Mouse (Mus musculus): ENCODE results near the gene Setd5. TPM values are rescaled to one million over a fixed set of nuclear protein-coding genes. Genes with fewer than 3 reads are reported as not detected.
A peak's percentile ranks its signal among the peaks of the same experiment; 100 is the strongest.

Setd5 gene
- total RNA-seq, 2 experiments from 2014 or later, result 131 TPM

DNA sequence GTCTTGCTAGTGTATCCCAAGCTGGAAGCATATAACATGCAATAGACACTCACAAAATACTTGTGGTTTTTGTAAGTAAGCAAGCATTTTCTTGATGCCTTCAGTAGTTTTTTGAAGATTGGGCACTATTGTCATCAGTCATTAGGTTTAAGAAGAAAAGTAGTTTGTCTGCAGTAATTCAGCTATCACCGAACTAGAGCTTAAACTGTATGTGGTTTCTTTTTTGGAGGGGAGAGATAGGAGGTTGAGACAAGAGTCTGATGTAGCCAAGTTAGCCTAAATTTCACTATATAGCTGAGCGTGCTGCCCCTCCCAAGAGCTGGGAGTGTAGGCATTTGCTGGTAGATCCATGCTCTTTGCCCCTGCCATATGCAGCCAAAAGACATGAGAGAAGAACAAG lies 28.8 kb upstream of the Setd5 start:
- no peak for DNase-seq (ENCODE audit: low spot score in 2 of 2)
- intact Hi-C loops (cut with DNase I), result loop anchor here (5.0 kb wide), 1 partner anchor 264 kb away; no protein-coding TSS in a partner anchor

DNA sequence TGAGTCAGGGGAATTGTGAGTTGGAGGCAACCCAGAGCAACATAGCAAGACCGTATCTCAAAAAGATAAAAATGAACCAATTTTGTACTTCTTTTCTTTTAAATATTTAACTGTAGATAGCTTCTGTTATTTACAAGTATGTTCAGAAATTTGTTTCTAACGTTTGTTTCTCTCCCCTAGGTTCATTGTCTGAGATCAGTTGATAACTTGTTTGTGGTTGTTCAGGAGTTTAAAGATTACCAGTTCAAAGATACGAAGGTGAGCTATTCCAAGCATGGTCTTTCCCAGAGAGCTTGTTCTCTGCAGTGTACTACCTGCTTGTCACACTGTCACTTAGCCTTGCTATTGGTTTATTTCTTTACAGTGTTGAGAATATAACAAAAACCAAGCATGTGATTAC lies 28.0 kb upstream of the Setd5 start:
- DNase-seq (ENCODE audit: low spot score in 2 of 2), result no peak
- intact Hi-C loops (cut with DNase I), result loop anchor here (5.0 kb wide), 1 partner anchor 263 kb away; no protein-coding TSS in a partner anchor

DNA sequence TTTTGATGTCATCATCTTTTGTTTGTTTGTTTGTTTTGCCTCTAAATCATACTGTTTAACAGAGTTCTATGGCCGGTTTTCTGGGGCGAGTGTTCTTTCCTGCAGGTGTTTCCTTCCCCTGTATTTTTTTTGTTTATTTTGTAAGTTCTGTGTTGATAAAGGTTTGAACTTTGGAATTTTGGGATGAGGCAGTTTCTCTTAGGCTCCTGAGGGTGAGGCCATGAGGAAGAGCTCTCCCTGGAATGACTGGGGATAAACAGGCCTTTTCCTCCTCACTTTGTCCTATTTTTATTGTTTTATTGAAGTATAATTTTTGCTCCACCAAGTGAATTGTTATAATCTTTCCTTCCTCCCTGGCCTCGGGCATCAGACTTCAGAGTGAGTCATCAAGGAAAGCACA lies 24.2 kb upstream of the Setd5 start:
- no peak for DNase-seq (ENCODE audit: low spot score in 2 of 2)
- intact Hi-C loops (cut with DNase I), result no loop called here

DNA sequence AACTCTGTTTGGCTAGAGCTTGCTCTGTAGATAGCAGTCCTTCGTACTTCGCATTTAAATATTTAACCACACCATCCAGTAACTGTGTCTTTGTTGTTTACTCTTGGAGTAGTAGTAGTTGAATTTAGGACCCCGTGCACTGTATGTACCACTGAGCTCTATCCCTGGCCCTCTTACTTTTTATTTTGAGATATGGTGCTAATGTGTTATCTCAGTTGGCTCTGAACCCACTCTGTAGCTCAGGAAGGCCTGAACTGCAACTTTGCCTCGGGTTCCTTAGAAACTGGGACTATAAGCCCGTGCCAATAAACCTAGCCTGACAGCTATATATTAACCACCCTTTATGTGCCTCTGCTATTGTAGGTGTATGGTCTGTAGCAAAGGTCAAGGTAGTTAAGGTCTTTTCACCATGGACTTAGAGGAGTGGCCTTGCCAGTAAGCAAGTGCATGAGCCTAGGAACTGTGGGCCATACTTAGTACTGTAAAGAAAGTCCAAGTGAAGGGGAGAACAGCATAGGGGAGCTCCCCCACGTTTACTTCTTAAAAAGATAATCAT lies 22.5 kb upstream of the Setd5 start:
- DNase-seq (ENCODE audit: low spot score in 2 of 2), result no peak
- intact Hi-C loops (cut with DNase I), result no loop called here

DNA sequence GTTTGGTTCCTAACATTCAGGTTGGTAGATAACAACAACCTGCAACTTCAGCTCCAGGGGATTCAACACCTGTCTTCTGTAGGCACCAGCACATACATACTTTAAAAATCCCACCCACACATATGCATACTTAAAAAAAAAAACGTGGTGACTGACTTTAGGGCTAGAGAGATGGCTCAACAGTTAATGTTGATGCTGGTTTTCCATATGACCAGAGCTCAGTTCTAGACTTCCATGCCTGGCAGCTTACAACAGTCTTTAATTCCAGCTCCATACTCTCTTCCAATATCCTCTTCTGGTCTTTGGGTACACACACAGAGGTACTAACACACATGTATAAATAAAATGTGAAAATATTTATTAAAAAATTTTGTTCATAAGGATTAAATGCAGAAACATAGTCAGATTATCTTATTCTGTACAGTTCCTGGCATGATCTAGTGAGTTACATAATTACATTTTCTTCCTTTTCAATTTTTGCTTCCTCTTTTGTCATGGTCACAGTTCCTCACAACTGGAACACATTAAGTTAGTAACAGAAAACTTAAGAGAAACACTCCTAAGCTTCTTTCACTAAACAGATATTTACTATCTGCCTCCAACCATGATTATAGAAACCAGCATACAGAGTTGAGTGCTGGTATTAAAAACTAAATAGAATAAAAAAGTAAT lies 16.1 kb upstream of the Setd5 start:
- intact Hi-C loops (cut with DNase I), result loop anchor here (5.0 kb wide), 1 partner anchor 56 kb away; no protein-coding TSS in a partner anchor
- DNase-seq (ENCODE audit: low spot score in 2 of 2), result no peak

DNA sequence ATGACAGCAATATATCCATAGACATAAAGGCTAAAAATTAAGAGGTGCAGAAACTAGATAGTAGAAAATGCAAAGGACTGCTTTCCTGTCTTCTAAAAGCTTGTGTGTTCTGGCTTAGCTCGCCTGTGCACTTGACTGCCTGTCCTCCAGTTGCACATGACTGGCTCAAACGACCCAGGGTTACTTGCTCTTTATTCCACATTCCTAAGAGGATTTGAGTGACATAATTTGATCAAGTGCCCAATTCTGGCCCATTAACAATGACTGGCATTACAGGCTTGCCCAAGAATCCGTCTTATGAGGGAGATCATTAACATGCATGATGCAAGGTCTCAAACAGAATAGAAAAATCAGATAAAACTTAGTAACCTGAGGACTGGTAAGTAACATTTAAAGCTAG lies 14.9 kb upstream of the Setd5 start:
- intact Hi-C loops (cut with DNase I), result loop anchor here (5.0 kb wide), 1 partner anchor 55 kb away; no protein-coding TSS in a partner anchor
- DNase-seq (ENCODE audit: low spot score in 2 of 2), result no peak

DNA sequence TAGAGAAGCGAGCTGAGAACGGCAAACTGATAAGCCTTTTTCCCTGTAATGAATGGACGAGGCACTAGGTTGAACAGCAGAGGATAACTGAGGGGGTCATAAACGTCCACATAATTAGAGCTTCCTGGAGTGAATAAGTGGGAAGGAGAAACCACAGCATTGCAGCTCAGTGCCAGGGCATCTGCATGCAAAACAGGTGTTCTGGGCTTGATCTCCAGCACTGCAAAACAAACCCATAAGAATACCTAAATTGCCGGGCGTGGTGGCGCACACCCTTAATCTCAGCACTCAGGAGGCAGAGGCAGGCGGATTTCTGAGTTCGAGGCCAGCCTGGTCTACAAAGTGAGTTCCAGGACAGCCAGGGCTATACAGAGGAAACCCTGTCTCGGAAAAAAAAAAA lies 13.8 kb upstream of the Setd5 start:
- DNase-seq (ENCODE audit: low spot score in 2 of 2), result no peak
- intact Hi-C loops (cut with DNase I), result loop anchor here (5.0 kb wide), 1 partner anchor 54 kb away; no protein-coding TSS in a partner anchor

DNA sequence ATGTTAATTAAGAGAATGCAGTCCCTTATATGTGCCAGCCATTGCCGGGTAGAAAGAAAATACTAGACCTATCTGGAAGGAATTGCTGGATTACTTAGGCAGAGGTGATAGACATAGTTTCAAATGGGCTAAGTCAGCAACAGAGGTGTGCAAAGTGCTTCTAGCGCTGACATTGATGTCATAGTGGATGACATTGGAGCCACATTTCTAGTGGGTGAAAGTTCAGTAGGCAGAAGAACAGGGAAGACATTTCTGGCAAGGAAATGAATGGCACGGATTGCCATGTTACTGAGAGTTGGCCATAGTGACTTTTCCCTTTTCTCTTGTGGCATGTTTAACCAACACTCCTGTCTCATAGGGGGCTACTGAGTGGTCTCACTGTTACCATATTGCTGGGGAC lies 12.0 kb upstream of the Setd5 start:
- DNase-seq (ENCODE audit: low spot score in 2 of 2), result no peak
- intact Hi-C loops (cut with DNase I), result no loop called here

DNA sequence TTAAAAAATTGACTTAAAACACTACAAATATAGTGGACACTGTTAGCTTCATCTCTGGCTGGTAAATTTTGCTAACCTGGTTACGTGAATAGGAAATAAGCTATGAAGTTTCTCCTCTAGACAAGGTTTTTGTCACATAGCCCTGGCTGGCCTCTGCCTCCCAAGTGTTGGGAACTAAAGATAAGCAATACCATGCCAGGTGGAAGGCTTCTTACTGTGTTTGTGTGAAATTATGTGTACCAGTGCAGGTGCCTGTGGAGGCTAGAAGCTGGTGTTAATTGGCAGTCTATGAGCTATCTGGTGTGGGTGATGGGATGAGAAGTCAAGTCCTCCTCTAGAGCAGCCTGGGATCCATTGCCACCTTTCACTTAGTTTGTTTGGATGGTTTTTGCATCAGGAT lies 8.0 kb upstream of the Setd5 start:
- intact Hi-C loops (cut with DNase I), result no loop called here
- no peak for DNase-seq (ENCODE audit: low spot score in 2 of 2)

DNA sequence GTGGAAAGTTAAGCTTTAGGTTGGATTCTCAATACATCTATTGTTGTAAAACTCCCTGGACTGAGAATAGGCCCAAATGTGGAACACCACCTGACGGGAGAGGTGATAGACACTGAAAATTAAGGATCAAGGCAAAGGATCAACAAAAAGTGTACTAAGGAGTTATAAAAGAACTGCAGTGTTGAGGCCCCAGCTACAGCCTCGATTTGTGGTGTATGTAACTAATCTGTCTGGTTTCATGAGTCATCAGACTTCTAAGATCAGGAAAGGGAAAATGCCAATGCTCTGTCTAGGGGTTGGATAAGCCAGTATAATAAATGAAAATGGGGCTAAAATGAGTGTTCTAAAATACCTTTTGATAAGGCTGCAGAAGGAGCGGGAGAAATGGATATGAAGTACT lies 1.9 kb upstream of the Setd5 start:
- intact Hi-C loops (cut with DNase I), result no loop called here
- DNase-seq (ENCODE audit: low spot score in 2 of 2), result no peak

DNA sequence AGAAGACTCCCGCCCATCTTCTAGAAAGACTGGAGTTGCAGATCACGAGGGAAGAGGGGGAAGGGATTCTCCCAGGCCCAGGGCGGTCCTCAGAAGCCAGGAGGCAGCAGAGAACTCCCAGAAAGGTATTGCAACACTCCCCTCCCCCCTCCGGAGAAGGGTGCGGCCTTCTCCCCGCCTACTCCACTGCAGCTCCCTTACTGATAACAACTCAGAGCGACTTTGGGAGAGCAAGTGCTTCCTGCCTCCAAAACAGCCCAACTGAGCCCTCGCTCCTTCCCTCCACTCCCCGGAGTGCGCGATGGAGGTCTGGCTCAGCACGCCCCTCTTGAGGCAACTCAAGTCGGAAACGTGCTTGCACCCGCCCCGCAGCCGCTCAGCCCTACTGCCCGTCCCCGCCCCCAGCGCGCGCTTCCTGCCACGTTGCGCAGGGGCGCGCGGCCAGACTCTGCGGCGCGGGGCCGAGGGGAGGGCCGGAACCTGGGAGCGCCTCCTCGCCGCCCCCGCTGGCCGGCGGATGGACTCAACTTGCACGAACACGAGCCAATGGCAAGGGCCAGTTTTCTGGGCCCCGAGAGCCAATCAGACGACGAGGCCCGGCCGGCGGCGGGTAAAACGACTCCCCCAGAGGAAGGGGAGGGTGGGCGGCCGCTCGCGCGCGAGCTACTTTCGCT lies 1.0 kb upstream of the Setd5 start:
- intact Hi-C loops (cut with DNase I), result no loop called here
- DNase-seq (ENCODE audit: low spot score in 2 of 2), result peak; percentile 90 to 97

DNA sequence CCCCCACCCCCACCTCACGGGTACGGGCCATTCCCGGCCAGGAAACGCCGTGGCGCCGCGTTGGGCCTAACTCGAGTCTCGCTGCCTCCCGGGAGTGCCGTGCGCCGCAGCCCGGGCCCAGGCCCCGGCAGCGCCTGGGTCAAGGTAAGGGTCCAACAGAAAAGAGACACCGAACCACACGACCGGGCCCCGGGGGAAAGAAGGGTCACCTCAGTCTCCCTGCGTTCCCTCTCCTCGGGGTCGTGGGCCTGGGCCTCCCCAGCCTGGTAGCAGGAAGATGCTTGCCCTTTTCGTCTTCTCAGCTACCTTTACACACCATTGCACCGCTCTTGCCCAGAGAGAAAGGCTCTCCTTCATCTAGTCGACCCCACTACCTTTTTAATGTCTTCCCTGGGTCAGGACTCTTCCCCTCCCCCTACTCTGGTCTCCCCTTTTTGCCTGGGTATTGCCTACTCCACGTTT lies 435 bp downstream of the Setd5 start:
- no peak for DNase-seq (ENCODE audit: low spot score in 2 of 2)
- intact Hi-C loops (cut with DNase I), result no loop called here

DNA sequence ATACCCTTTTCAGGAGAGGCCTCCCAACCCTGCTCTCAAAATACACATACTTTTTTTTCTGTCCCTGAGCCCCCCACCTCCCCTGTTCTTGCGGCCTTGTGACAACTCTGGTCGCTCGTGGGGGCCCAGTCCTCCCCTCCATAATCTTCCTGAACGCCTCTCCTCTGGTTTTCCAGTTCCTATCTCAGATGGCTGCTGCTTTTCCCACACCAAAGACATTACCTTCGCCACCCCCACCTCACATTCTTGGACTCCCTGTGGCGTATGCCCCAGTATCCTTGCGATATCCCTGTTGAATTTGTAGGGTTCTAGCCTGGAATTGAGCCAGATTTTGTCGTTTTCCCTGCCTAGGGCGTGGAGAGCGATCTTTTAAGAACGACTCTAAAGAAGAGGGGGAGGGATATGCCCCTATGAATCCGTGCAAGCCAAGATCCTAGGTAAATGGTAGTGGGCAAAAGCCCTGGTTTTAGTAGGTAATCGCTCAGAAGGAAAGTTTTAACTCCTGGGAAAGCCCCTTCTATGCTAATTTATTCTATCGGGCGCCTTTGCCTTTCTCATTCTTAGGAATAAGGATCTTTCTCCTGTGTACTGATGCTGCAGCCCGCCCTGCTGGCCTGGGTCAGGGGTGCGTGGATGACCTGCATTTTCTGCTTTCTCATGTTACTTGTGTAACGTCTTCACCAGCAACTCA lies 1.0 kb downstream of the Setd5 start:
- peak; percentile 32 to 63 for DNase-seq (ENCODE audit: low spot score in 2 of 2)
- intact Hi-C loops (cut with DNase I), result no loop called here

DNA sequence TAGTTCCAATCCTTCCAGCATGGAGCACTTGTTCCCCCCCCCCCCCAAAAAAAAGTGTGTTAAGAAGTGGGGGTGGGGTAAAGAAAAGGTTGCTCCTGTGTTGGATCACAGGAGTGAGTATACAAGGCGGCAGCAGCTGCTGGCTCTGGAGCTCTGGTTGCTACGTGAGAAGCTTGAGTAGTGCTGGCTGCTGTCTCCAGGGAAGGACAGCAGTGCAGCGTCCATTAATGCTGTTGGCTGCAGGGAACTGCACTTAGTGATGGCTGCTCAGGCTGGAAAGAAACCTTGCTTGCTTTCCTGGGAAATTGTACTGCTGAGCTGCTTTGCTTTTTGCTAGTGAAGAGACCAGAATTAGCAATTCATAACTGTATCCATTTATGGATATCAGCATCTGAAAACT lies 2.3 kb downstream of the Setd5 start:
- peak; percentile 46 to 68 for DNase-seq (ENCODE audit: low spot score in 2 of 2)
- intact Hi-C loops (cut with DNase I), result no loop called here

DNA sequence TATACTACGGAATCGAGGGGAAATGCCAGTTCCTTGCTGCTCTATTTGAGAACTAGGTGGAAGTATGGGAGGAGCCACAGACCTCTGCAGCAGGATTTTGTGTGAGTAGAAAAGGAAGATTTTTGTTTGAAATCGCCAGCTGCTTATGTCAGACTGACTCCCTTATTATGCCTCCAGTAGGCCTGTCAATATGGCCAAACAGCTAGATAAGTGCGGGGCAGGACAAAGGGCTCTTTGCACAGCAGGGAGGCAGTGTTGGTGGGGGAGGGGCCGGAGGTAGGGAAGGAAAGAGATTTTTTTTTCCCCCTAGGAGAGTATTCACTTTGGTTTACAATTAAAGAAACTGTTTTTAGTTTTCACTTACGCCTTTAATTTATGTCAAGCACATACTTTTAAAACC lies 5.1 kb downstream of the Setd5 start:
- intact Hi-C loops (cut with DNase I), result no loop called here
- peak in 1 of 2 experiments; percentile 13 for DNase-seq (ENCODE audit: low spot score in 2 of 2)

DNA sequence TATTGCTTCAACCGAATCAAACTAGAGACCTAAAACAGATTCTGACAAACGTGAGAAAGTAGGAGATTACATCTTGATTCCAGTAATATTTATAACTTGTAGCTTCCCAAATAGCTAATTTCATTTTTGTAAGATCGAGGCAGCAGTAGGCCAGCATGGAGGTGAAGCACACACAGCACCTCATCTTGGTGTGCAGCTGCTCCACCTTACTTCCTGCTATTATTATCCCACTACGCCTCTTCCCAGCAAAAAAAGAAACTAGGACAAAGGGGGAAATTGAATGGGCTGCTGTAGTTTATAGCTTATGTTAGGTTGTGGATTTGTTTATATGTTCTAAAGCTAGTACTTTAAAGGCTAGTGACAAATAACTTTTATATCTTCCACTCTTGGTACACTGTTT lies 7.4 kb downstream of the Setd5 start:
- no peak for DNase-seq (ENCODE audit: low spot score in 2 of 2)
- intact Hi-C loops (cut with DNase I), result no loop called here

DNA sequence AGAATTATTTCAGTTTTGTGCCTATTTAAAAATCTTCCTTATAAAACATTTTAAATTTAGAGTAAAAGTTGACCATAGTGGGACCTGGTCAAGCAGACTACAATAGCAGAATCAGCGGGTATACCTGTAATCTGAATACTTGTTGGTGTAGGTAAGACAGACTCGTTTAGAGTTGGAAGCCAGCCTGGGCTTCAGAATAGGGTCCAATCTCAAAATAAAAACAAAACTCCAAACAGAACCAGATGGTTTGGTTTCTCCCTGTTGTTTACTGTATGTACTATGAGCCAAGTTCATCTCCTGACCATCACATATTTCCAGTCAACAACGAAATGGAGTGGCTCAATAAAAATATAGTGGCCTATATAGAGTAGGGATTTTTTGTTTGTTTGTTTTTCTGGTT lies 16.0 kb downstream of the Setd5 start:
- intact Hi-C loops (cut with DNase I), result no loop called here

DNA sequence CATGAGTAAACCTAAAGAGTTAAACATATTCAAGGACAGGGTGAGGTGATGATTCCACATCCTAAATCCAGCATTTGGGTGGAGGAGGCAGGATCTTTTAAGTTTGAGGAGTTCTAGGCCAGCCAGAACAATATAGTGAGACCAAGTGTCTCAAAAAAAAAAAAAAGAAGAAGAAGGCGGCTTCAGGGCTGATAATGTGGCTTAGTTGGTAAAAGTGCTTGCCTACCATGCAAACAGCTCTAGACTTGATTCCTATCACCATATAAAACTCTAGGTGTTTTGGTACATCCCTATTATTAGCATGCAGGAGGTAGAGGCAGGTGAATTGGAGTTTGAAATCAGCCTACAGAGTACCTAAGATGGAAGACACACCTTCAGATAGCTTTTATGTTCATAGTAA lies 18.4 kb downstream of the Setd5 start:
- no peak for DNase-seq (ENCODE audit: low spot score in 2 of 2)
- intact Hi-C loops (cut with DNase I), result no loop called here

More for the DNA sequence above, 16.0 kb downstream of the Setd5 start:
- DNase-seq (ENCODE audit: low spot score in 2 of 2), result no peak

DNA sequence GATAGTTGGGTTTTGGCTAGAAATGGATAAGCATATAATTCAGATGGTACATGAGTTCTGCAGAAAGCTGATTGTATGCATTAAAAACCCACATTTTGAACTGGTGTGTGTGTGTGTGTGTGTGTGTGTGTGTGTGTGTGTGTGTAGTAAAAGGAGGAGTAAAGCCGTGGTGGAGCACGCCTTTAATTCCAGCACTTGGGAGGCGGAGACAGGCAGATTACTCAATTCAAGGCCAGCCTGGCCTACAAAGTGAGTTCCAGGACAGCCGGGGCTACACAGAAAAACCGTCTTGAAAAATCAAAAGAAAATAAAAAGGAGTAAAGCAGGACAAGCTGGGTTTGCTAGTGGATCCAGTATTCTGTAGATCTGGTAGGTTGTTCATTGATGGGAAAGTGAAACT lies 20.5 kb downstream of the Setd5 start:
- intact Hi-C loops (cut with DNase I), result no loop called here
- no peak for DNase-seq (ENCODE audit: low spot score in 2 of 2)

DNA sequence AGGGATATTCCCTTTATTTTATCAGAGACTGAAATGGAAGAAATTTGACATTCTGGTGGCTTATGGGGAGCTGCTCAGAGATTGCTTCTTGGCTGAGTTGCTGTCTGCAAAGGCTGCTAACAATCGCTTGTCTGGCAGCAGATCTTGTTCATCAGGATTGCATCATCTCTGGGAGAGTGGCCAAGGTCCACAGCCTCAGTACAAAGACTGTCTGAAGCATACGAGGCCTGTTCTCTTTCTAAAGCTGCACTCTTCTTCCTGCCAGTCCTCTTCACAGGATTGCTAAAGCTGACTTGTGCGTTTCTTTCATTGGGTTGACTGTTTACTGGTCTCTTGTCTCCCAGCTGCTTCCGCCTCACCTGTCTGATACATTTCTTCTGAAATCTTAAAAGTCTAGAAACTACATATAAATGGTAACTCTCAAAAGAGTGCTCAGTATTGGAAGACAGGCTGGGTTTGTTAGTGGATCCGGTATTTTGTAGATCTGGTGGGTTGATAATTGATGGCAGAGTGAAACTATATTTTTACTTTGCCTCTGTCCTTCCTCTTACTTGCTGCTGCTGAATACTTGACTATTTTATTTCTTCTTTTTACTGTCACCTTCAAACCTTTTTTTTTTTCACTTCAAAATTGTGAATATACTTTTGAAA lies 22.6 kb downstream of the Setd5 start:
- DNase-seq (ENCODE audit: low spot score in 2 of 2), result peak; percentile 90 to 93
- intact Hi-C loops (cut with DNase I), result no loop called here
